Mouse (Mus musculus) monocyte, adult 5-6 weeks (primary cell): ENCODE data around the gene Aifm3. TPM values are rescaled to one million over a fixed set of nuclear protein-coding genes. Genes with fewer than 3 reads are reported as not detected.

Experiments
- ATAC-seq: fragments of 153-309, 156-312 bp; replicated peaks from 2 replicates; pipeline ENCODE4 v1.8.0; 2017; ENCODE audit warnings: mild to moderate bottlenecking; ENCODE audit not compliant: low TSS enrichment, insufficient number of reproducible peaks, severe bottlenecking, poor library complexity, low FRiP score
- total RNA-seq: library from RNA; stranded (forward); fragments of 200-1000, 200-491, 200-594 nt; gene quantifications from 3 replicates; pipeline ENCODE4 v1.2.3, GENCODE M21; 2017

Aifm3 gene
- total RNA-seq = not detected in 3 replicates

- no peak for ATAC-seq
Measured at GRCm38 (mm10) chr16:17489469-17490111, at the start of gene Aifm3. Gene Aifm3, plus strand, starts transcription at chr16:17489611.

GRCm38 (mm10) chr16:17451541-17452372 lies 37.7 kb upstream of the Aifm3 start, which contains the start of gene Crkl:
Gene Crkl, plus strand, starts transcription at chr16:17451987.
- peak; percentile 98 for ATAC-seq

GRCm38 (mm10) chr16:17452373-17452715 lies 37.1 kb upstream of the Aifm3 start:
- 0 out of 2 replicates have a peak, but pooled peaks have one; percentile 9 for ATAC-seq

GRCm38 (mm10) chr16:17456901-17457300 lies 32.5 kb upstream of the Aifm3 start:
- no peak for ATAC-seq

GRCm38 (mm10) chr16:17460254-17460653 lies 29.2 kb upstream of the Aifm3 start:
- ATAC-seq = 0 out of 2 replicates have a peak, but pooled peaks have one; percentile 47

- ATAC-seq = no peak
Measured at GRCm38 (mm10) chr16:17461596-17461995, 27.8 kb upstream of the Aifm3 start.

- ATAC-seq = no peak
Measured at GRCm38 (mm10) chr16:17463184-17463583, 26.2 kb upstream of the Aifm3 start.

- no peak for ATAC-seq
Measured at GRCm38 (mm10) chr16:17466875-17467663, 22.3 kb upstream of the Aifm3 start.

- ATAC-seq = no peak
Measured at GRCm38 (mm10) chr16:17472498-17472897, 16.9 kb upstream of the Aifm3 start.

GRCm38 (mm10) chr16:17474091-17474490 lies 15.3 kb upstream of the Aifm3 start:
- 0 out of 2 replicates have a peak, but pooled peaks have one; percentile 47 for ATAC-seq

- ATAC-seq = no peak
Measured at GRCm38 (mm10) chr16:17474761-17475160, 14.7 kb upstream of the Aifm3 start.

- ATAC-seq = no peak
Measured at GRCm38 (mm10) chr16:17475326-17475725, 14.1 kb upstream of the Aifm3 start.

GRCm38 (mm10) chr16:17478331-17478943 lies 11.0 kb upstream of the Aifm3 start:
- no peak for ATAC-seq

GRCm38 (mm10) chr16:17481465-17481864 lies 7.9 kb upstream of the Aifm3 start:
- ATAC-seq = no peak

GRCm38 (mm10) chr16:17486505-17486904 lies 2.9 kb upstream of the Aifm3 start:
- no peak for ATAC-seq

- ATAC-seq = no peak
Measured at GRCm38 (mm10) chr16:17488478-17489468, 638 bp upstream of the Aifm3 start.

- ATAC-seq = no peak
Measured at GRCm38 (mm10) chr16:17491154-17491553, 1.7 kb downstream of the Aifm3 start.
